Mouse (Mus musculus) liver (tissue): ENCODE results near the gene Tbc1d22a.
"Not testable (repeated sequence)": the region's sequence is repeated elsewhere in the genome, so short reads cannot be mapped to it uniquely, and the experiment has no call there.

ENCODE experiments used
- DNase-seq: peaks from one replicate; pipeline ENCODE4 v3.0.0-alpha.2; 2020; ENCODE audit warnings: mixed read lengths

Gene Tbc1d22a

DNA sequence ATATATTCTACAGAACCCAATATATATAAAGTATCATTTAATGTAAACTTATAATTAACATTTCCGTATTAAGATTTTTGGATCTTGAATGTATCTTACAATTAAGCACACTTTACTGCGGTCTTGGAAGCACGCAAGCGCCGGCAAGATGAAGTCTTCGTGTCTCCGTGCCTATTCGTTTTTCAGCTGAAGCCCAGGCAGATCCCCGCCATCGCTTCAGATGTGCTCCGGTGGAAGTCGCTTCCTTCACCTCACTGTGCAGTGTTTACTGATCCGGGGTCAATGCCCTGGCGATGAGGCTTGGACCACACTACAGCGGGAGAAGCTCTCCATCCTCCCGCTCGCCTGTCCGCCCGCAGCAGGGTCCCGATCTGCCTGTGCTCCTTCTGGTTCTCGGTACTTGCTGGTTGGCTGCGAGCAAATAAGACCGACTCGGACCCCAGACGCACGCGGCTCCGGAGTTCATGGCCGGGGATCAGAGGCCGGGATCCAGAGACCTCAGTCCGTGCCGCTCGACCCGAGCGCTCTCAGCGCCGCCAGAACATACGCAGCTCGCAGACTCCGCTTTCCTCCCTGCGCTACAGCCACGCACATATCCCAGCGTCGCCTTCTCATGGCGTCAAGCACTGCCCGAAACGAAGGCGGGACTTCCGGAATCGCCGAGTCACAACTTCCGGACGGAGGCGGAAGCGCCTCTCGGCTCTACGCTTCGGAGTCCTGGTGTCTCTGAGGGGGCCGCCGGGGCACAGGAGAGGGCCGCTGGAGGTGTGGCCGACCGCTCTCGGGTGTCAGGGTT lies at the start of gene Tbc1d22a:
Tbc1d22a (plus strand) TSS at position 707 of the 796 bp plus-strand sequence.
- DNase-seq, result peak; percentile 90

DNA sequence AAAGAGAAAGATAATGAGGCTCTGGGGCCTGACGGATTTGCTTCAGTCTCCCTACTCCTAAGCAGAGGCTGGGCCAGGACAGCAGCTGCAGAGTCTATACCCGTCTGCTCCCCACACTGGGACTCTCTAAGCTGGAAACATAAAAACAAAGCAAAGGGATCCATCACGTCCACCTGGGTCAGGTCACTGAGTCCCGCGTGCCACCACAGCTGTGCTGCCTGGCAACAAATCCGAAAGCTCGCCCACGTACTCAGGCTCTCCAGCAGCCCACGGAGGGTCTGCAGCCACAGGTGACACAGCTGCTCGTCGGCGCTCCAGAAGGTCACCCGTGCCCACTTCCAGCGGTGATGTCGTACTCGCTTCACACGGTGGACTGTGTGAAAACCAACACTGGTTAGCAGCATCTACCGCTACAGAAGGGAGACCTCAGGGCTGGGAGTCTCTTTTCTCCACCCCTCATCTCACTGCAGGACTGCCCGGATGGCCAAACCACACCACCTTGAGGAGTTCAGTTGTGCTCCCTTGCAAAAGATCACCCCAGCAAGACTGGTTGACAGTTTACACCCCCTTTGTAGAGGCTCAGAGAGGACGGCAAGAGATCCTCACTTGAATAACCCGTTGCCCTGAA lies 49.4 kb upstream of the Tbc1d22a start:
- no peak for DNase-seq

DNA sequence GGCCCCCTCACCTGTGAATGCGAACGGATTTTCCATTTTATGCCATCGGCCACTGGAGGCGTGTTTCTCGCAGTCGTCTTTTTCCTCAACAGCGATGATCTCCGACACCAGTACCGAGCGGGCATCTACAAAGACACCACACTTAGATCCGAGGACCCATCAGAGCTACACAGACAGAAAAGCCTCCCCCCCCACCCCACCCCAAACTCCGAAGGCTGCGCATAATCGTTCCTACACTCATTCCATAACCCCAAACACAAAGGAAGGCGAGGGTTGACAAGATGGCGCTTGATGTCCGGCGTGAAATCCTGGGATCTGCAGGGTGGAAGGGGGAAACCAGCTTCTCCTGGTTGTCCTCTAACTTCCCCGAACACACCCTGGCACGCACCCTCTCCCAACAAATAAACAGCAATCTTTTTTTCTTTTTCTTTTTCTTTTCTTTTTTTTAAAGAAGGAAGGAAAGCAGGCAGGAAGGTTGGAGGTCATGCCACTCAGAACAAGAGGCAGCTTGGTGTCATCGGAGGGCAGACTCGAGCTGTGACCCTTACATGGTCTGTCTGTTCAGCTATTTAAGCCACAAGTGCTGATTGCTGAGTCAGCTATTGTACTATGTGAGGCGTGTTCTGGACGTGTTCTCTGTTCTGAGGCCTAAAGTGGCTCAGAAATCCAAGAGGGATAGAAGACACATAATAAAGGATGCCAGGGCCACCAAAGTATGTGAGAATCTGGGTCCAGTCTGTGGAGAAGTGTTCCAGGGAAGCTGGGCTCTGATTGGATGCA lies 48.3 kb upstream of the Tbc1d22a start:
- no peak for DNase-seq

DNA sequence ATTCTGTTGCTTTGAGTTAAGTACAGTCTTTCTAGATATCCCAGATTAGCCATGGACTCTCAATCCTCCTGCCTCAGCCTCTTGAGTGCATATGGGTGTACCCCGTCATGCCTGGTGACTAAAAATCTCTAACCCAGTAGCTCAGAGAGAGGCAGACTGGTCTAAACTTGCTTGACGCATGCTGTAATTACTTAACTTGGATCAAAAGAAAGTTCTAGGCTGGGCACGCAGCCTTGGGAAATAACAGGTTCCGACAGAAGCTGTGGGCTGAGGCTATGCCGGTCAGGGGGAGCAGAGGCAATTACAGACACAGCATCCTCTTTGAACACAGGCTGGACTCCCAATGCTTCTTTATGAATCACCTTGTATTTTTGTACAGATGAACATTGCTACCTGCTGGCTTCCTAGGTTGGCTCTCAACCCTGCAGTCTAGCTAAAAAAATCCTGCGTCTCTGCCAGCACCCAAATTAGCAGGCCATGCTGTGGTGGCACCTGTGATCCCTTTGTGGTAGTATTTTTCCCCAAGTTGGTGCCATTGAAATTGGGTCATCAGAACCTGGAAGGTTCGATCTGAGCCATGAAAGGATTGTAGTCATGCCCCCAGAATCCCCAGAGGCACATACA lies 47.1 kb upstream of the Tbc1d22a start:
- no peak for DNase-seq

DNA sequence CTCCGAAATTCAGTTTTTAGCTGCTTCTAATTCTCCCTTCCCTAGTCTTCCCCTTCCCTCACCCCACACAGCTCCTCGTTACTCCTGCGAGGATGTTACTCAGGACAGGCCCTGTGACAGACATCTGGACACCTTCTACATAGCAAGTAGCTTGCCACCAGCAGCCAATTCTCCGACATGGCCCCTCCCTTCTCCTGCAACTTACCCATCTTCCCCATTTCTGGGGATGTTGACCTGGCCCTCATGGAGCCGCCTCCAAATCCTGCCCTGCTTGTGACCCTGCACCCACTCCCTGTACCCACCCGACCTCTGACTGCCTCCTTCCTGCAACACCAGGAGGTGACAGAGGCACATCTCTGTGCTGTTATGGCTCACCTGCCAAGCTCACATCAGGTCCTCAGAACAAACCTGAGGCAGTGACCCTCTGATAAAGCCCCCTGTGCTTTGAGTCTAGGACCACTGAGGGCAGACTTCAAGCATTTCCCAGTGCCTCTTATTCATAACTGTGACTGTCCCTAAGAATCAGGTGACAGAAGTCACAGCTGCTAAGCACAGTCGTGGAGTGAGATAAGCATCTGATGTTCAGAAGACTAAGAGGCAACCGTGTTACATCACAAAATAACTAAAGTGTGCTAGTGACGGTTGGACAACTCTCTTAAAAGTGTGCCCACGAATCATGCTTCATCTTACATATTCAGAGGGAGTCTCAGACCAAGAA lies 46.3 kb upstream of the Tbc1d22a start:
- no peak for DNase-seq

DNA sequence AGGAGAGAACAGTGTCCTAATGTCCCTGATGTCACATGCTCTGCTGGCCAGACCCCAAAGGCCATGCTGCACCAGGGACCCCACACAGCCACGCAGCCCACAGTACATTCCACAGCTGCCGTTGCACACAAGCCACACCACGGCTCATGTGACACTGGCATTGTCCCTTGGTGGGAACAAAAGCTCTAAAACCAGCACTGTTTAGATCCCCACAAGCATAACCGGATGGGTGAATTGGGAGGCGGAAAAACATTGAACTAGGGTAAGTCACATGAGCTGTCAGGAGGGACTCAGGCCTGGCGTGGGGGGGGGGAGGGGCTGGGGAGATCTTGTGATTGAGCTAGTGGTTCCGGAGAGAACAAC lies 45.8 kb upstream of the Tbc1d22a start:
- no peak for DNase-seq

DNA sequence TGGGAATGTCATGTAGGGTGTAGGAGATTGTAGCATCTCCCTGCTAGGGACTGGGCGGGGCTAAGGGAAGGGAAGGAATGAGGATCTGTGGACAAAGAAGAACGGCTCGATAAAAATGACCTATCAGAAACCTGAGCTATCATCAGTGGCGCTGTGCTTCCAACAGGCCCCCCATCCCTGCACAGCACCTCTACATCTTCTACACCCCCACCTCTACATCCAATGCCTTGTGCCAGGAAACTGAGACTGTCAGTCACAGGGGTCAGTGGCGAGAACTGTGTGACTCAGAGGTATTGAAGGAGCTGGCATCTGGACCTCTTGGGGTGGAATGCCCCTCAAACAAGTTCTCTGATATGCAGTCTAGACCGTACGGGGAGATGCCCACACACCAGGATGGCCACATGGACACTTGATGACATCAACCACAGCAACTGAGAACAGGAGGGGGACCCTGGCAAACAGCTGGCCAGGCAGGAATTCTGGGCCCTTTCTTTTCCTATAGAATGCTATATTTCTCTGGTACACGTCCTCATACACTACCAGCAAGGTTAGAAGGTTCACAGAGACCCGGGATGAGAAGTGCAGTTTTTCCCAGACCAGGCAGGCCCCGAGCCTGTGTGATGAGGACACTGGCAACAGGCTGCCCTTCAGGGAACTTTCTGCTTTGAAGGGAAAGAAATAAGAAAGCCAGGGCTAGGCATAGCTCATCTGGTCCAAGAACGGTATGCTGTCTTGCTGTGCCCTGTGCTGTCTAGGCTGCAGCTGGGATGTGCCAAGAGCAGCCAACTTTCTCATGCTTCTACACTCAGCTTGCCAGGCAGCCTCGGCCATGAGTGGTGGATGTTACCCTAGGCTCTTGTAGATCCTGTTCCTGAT lies 45.1 kb upstream of the Tbc1d22a start:
- no peak for DNase-seq

DNA sequence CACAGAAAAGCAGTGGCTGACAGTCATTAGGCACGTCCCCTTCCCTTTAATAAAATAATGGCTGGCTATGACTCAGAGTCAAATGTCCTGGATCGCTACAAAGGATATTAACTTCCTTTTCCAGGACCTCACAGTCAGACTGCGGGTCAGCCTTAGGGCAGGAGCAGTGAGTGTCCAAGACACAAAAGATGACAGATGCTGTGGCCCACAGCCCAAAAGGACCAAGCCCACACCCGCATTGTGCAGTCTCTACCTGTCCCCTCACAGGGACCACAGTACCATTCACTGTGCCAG lies 44.5 kb upstream of the Tbc1d22a start:
- DNase-seq, result no peak

DNA sequence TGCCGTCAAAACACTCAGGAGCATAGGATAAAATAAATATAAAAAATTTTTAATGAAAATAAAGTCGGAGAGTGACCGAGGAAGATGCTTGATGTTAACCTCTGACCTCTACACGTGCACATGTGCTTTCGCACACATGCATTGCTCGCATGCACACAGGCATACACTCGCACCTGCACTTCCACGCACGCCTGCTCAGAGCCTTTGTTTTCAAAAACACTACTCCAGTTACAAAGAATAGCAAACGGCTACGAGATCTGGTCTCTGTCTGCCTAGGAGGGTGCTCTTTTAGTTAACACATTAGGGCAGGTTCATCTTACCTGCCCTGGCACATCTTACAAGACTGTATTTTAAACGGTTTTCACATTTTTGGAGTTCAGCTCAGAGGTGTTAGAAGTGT lies 42.9 kb upstream of the Tbc1d22a start:
- no peak for DNase-seq

DNA sequence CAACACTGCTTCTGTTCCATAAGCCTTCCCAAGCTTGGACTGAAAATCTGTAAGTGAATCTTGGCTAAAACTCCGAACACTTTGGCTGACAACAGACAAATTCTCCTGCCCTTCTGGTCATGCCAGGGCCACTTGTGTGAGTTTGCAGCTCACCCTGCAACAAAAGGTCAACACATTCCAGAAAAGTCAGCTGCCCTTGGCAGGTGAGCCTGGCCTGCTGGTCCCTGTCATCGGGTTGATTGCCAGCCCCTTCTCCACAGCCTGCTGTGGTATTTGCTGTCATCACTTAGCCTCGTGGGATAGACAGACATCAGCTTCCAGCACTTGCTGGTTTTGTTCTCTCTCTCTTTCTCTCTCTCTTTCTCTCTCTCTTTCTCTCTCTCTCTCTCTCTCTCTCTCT lies 42.1 kb upstream of the Tbc1d22a start:
- no peak for DNase-seq

DNA sequence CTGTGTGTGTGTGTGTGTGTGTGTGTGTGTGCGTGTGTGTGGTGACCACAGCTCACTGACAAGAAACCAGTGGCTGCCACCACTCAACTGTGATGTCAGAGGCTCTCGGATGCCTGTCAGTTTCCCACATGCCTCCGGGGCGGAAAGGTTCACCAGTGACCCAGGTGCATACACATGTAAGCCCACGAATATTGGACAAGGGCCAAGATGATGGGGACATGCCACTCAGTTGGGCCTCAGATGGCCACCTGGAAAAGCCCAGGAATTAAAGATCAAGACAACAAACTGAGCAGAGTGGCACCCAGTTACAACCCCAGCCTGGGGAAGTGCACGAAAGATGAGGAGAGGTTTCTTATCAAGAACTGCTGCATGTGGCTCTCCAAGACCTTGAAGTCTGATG lies 41.7 kb upstream of the Tbc1d22a start:
- DNase-seq, result no peak

DNA sequence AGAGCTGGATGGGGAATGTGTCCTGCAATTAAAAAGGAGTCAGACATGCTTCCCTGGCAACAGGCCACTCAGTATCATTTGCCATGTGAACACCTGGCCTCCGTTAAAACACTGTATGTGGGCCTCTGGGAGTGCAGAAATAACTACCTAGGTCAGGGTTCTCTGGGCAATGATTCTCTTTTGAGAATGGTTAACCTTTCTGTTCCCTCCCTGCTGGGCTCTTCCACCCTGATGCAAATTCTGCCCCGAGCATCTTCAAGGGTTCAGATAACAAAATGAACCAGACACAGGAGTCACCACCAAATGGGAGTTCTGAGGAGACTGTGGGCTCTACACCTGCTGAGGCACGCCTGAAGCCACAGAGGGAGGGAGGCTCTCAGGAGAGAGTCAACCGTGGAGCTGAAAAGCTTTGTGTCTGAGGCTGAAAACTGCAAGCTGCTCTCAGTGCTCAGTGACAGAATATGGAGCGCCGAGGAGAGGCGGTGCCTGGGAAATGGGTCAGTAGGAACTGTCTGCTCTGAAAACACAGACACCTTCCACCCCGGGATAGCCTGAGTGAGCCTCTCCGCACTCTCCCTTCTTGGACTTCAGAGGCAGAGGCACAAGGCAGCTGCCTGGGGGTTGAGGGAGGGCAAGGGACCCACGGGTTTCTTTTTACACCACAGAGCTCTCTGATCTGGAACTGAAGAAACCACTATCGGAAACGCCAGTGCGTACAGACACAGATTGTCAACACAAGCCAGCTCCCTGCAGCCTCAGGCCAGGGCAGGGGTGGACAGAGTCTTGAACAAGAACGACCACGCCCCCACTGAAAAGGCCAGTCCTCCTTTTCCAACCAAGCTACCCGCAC lies 40.9 kb upstream of the Tbc1d22a start:
- DNase-seq, result no peak

DNA sequence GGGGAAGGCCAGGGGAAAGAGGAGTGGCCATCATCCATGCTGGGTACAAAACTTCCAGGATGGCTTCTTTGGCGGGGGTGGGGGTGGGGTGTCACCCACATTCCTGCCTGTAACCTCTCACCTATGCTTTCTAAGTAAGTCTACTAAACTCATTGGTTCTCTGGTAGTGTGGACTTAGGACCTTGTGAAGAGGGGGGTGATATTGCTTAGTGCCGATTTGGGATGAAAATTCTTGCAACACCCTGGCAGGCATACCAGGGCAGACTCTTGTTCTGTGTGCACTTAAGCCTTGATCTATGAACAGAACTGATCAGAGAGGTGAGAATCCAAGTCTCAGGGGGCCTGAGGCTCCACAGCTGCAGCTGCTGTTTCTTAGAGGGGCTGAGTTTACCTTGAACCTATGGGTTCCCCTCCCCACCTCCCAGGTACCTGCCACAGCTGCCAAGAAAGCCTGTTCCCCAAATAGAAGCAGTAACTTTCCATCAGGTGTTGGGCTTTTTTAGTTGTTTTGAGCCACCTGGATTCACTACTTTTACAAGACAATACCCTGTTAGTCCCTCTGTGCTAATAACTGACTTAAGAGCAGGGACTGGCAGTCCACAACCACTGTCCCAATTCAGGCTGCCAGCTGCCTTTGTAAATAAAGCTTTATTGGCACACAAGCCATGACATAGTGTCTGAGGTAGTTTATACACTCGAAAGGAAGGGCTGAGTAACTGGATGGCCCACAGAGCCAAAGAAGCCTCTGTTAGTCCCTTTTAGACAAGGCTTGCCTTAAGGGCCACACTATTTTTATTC lies 38.8 kb upstream of the Tbc1d22a start:
- DNase-seq, result no peak

DNA sequence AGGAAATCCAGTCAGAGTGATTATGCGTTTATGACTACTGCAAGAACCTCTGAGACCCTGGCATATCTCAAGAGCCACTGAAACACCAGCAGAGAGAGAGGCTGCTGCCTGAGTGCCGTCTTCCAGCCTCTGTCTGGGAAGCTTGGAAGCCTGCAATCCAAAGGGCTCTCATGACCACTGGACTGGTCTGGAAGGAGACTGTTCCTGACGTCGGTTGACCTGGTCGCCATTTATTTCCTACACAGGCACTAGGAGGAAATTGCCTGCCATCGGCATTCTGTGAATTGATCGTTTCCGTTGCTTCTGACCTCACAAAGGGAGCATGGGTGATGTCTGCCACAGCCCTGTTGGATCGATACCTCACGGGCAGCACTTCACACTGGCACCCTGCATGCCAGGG lies 38.1 kb upstream of the Tbc1d22a start:
- no peak for DNase-seq

DNA sequence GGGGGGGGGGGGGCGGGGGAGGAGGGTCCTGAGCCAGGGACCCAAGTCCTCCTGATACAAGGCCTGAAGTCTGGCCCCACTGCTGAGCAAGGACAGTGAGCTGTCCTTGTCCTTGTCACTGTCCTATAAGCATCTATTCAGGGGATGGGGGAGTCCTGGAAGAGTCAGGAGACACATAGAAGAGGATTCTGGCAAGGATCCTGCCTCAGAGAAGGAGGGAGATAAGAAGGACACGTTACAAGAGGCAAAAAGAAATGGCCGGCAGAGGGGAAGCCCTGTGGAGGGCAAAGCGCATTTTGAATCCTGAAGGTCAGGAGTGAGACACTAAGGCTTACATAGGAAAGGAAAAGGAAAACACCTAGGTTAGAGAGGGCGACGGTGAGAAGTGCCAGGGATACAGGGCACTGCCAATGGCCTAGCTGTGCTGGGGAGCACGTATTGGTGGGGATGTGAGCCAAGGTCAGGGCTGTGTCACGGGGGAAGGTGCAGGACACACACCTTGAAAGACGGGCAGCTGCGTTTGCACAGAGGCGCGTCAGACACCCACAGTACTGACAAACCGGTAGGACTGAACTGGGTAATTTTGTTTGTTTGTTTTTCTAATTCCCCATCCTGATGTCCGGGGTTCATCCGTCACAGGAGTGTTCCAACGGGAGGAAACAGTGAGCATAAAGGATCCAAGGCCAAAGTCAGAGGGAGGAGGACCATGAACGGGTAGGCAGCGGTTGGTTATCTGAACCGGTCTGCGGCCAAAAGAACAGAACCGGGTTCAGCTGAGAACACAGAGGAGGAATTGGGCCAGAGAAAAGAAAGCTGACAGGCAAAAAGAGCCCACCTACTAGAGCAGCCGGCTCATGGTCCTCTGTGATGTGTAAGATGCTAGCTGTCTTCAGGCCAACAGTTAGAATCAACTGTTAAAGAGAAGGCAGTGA lies 37.2 kb upstream of the Tbc1d22a start:
- no peak for DNase-seq

DNA sequence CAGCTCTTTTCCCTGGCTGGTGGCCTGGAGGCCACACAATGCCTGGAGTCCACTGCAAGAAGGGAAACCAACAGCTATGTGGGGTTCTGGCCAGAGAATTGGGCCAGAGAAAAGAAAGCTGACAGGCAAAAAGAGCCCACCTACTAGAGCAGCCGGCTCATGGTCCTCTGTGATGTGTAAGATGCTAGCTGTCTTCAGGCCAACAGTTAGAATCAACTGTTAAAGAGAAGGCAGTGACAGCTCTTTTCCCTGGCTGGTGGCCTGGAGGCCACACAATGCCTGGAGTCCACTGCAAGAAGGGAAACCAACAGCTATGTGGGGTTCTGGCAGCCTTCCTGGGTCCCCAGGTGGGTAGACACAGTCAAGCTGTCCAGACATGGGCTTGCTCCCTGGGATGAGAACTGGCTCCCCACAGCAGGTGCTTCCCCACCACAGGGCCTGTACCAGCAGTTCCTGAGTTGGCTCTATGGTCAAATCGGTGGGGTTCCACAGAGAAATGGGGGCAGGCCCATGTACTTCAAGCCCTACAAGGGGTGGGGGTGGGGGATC lies 36.5 kb upstream of the Tbc1d22a start:
- DNase-seq, result not testable (repeated sequence)

DNA sequence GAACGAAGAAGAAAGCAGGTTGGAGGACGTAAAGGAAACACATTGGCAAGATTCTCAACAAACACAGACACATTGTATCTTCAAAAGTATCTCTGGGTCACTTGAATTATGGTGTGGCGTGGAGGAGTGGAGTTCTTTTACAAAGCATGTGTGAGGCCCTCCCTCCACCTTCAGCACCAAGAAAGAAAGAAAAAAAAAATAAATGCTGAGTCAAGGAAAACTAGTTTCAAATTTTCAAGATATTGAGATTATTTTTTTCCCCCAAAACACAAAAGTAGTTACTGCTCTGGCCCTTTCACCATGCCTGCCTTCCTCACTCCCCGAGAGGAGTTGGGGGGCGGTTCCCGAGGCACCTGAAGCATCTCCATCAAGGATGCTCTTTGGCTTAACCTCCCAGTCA lies 35.7 kb upstream of the Tbc1d22a start:
- DNase-seq, result no peak

DNA sequence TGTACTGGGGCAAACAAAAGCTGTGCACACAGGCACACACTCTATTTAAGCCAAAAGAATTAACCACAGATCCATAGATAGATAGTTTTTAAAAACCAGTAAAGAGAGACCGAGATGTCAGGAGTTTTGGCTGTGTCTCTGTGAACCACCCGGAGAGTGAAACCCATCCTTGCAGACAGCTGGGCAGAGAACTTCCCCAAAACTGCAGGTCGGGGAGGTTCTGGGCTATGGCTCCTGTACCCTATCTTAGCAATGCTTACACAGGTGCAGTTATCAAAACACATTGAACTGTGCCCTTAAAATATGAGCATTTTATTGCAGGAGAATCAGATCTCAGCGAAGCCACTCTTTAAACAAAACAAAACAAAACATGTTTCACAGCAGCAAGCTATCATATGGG lies 33.8 kb upstream of the Tbc1d22a start:
- no peak for DNase-seq

DNA sequence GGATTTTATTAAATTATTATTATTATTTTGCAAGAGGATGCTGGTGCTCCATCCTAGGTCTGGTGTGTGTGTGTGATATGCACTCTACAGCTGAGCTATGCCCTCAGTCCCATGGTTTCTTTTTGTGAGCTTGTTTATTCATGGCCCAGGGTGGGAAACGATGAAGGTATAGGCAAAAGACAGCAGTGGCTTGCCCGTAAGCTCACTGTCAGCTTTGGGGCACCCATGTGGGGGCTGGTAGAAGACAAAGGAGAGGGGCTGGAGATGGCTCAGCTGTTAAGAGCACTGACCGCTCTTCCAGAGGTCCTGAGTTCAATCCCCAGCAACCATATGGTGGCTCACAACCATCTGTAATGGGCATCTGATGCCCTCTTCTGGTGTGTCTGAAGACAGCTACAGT lies 32.9 kb upstream of the Tbc1d22a start:
- DNase-seq, result not testable (repeated sequence)
